In the genomic region with DNA sequence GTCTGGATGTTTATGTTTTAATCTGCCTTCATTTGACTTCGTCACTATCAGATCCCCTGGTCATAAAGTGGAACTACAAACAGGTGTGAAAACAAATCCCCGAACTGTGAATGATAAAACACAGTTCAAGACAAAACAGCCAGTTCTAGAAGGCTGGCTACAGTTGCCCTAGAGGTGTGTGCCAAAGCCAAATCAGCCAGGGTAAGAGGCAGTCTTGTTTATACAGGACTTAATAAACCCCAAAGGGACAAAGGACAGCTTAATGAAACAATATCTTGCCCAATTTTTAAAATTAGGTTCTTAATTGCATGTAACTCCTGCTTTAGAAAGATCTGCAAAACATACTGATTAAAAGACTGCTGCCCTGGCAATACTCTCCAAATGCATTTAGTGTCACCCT, we compare ENCODE assay signal across 28 mouse cellular contexts. TPM values are rescaled to one million over a fixed set of nuclear protein-coding genes. Genes with fewer than 3 reads are reported as not detected.
"Had no signal": no experiment of that assay in that cellular context is flagged by ENCODE, and none has a peak within 500 bp of the region (broad histone marks: within the 10 kb centered on the region; RNA-seq: fewer than 3 reads in every experiment).

No protein-coding gene starts in this region.

- H3K36me3 ChIP-seq: embryonic facial prominence, embryonic 12.5 days; embryonic facial prominence, embryonic 13.5 days; forebrain, embryonic 10.5 days; forebrain, embryonic 12.5 days; forebrain, embryonic 15.5 days; heart, embryonic 10.5 days had no signal

- H3K4me2 ChIP-seq: embryonic facial prominence, embryonic 12.5 days; embryonic facial prominence, embryonic 13.5 days; forebrain, embryonic 12.5 days; forebrain, embryonic 13.5 days; forebrain, embryonic 15.5 days; heart, embryonic 11.5 days had no signal

- H3K9me3 ChIP-seq: embryonic facial prominence, embryonic 12.5 days; embryonic facial prominence, embryonic 13.5 days; forebrain, embryonic 10.5 days; forebrain, embryonic 12.5 days; forebrain, embryonic 13.5 days; forebrain, embryonic 15.5 days; heart, embryonic 10.5 days had no signal

- H3K4me3 ChIP-seq: embryonic facial prominence, embryonic 12.5 days; embryonic facial prominence, embryonic 13.5 days; erythroblast, embryonic 14.5 days; forebrain, embryonic 10.5 days; forebrain, embryonic 12.5 days; forebrain, embryonic 13.5 days; forebrain, embryonic 15.5 days; gastrocnemius, adult 2 months; heart, adult 2 months; heart, embryonic 10.5 days had no signal

- H3K27ac ChIP-seq: embryonic facial prominence, embryonic 12.5 days; embryonic facial prominence, embryonic 13.5 days; forebrain, embryonic 10.5 days; forebrain, embryonic 12.5 days; forebrain, embryonic 13.5 days; forebrain, embryonic 15.5 days; gastrocnemius, adult 2 months; heart, adult 2 months; heart, embryonic 10.5 days had no signal

- H3K9ac ChIP-seq: embryonic facial prominence, embryonic 12.5 days; embryonic facial prominence, embryonic 13.5 days; forebrain, embryonic 12.5 days; forebrain, embryonic 13.5 days; forebrain, embryonic 15.5 days; forebrain, postnatal 0 days had no signal

- ATAC-seq: forebrain, embryonic 13.5 days; forebrain, embryonic 14.5 days; forebrain, embryonic 15.5 days; forebrain, embryonic 16.5 days; forebrain, postnatal 0 days had no signal

- H3K27me3 ChIP-seq: embryonic facial prominence, embryonic 12.5 days; embryonic facial prominence, embryonic 13.5 days; forebrain, embryonic 12.5 days; forebrain, embryonic 13.5 days; forebrain, embryonic 15.5 days had no signal

- DNase-seq: cerebellum, adult 2 months; cerebellum, adult 8-10 months; cerebellum, adult 9-10 months; cerebellum, adult 9-11 months; cerebellum, postnatal 10 days; cerebellum, postnatal 14 days; cerebellum, postnatal 25 days; cerebellum, postnatal 36 days; embryo, embryonic 11 days; forebrain, postnatal 0 days; gastrocnemius, adult 2 months; gastrocnemius, postnatal 10 days; gastrocnemius, postnatal 14 days; gastrocnemius, postnatal 25 days; gastrocnemius, postnatal 36 days; heart, adult 11 months; heart, adult 2 months had no signal

- H3K4me1 ChIP-seq: embryonic facial prominence, embryonic 12.5 days; embryonic facial prominence, embryonic 13.5 days; forebrain, embryonic 10.5 days; forebrain, embryonic 12.5 days; forebrain, embryonic 13.5 days; forebrain, embryonic 15.5 days; heart, embryonic 10.5 days had no signal

RNA-seq across cellular contexts. Expression of gene Wdr92, which starts 55.5 kb away (rescaled TPM):
- polyA plus RNA-seq: erythroblast, embryonic 14.5 days had no signal
